37 mouse cellular contexts compared by ENCODE assay signal in the genomic region with DNA sequence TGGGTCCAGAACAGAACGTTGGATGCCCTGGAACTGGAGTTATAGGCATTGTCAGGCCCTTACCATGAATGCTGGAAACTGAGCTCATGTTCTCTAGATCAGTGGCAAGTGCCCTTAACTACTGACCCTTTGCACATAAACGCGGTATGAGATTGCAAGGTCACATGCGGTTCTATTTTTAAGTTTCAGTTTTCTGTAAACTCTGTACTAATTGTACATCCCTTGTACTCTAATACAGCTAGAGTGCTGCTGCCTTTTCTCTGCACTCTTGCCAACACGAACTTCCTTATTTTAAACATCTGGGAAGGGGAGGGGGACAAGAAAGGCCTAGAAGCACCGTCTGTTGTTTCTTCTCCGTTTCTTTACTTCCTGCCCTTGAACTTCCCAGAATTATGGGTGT. TPM values are rescaled to one million over a fixed set of nuclear protein-coding genes. Genes with fewer than 3 reads are reported as not detected.
DNase-seq lines count a peak whose midpoint lies in the region; ATAC-seq and TF ChIP-seq lines count a peak whose summit lies in the region.
"Had no signal": no experiment of that assay in that cellular context is flagged by ENCODE, and none has a peak within 500 bp of the region (broad histone marks: within the 10 kb centered on the region; RNA-seq: fewer than 3 reads in every experiment).

No protein-coding gene starts in this region.

- no peak for ATAC-seq in lung, postnatal 0 days
- ATAC-seq in granulocyte monocyte progenitor cell, adult 5-6 weeks (replicated peaks; ENCODE audit: poor library complexity, severe bottlenecking), result peak; percentile 69
- ATAC-seq: forebrain, postnatal 0 days; intestine, postnatal 0 days; Patski had no signal

- no peaks in the 10 kb centered on the region for H3K27me3 ChIP-seq in lung, postnatal 0 days (replicated peaks; ENCODE audit: insufficient read depth, low read length)
- no peaks in the 10 kb centered on the region for H3K27me3 ChIP-seq in kidney, adult 2 months (replicated peaks; ENCODE audit: control insufficient read depth, insufficient read depth, low read length)
- H3K27me3 ChIP-seq: embryonic facial prominence, embryonic 15.5 days; forebrain, embryonic 12.5 days; heart, embryonic 13.5 days; hindbrain, embryonic 12.5 days; limb, embryonic 13.5 days; neural tube, embryonic 15.5 days; Patski had no signal

- H3K27ac ChIP-seq in lung, postnatal 0 days (ENCODE audit: low read length), result no peak overlapping the region
- H3K27ac ChIP-seq in kidney, adult 2 months (ENCODE audit: insufficient read depth, low read depth, low read length), result no peak overlapping the region
- H3K27ac ChIP-seq: embryonic facial prominence, embryonic 10.5 days; embryonic facial prominence, embryonic 15.5 days; forebrain, embryonic 12.5 days; heart, adult 2 months; heart, embryonic 13.5 days; hindbrain, embryonic 12.5 days; kidney, embryonic 15.5 days; layer of hippocampus, adult 2 months; left cerebral cortex, adult 2 months; limb, embryonic 13.5 days; neural tube, embryonic 15.5 days had no signal

- 33% methylated on average over 7 of the region's 7 CpGs for WGBS in lung, postnatal 0 days
- 47% methylated on average over 7 of the region's 7 CpGs for WGBS in kidney, adult 2 months

- no peak for TF ChIP-seq POLR2A in kidney, adult 2 months (IDR thresholded peaks at IDR 0.05; ENCODE audit: low read depth, low read length)

- H3K4me1 ChIP-seq in lung, postnatal 0 days (ENCODE audit: insufficient read depth, low read depth, low read length), result no peaks in the 10 kb centered on the region
- H3K4me1 ChIP-seq in kidney, adult 2 months (ENCODE audit: control insufficient read depth, insufficient read depth, low read length), result no peaks in the 10 kb centered on the region
- H3K4me1 ChIP-seq: embryonic facial prominence, embryonic 10.5 days; embryonic facial prominence, embryonic 15.5 days; forebrain, embryonic 12.5 days; heart, embryonic 13.5 days; hindbrain, embryonic 12.5 days; kidney, embryonic 15.5 days; limb, embryonic 13.5 days; neural tube, embryonic 15.5 days had no signal

- H3K4me2 ChIP-seq in lung, postnatal 0 days (replicated peaks; ENCODE audit: low read depth, low read length), result no peak overlapping the region
- H3K4me2 ChIP-seq: embryonic facial prominence, embryonic 15.5 days; forebrain, embryonic 12.5 days; heart, embryonic 13.5 days; hindbrain, embryonic 12.5 days; kidney, embryonic 15.5 days; limb, embryonic 13.5 days; liver, embryonic 11.5 days; neural tube, embryonic 15.5 days had no signal

- no peak for TF ChIP-seq EP300 in lung, postnatal 0 days (IDR thresholded peaks at IDR 0.05)

- no peak for TF ChIP-seq CTCF in lung, postnatal 0 days (IDR thresholded peaks at IDR 0.05)
- TF ChIP-seq CTCF in kidney, adult 2 months (conservative IDR thresholded peaks at IDR 0.05; ENCODE audit: insufficient read depth, insufficient read length, low read depth, low read length), result no peak

- no peak overlapping the region for H3K4me3 ChIP-seq in lung, postnatal 0 days (ENCODE audit: low read depth, low read length)
- no peak overlapping the region for H3K4me3 ChIP-seq in kidney, adult 2 months (ENCODE audit: insufficient read depth, low read depth, low read length)
- H3K4me3 ChIP-seq: embryonic facial prominence, embryonic 10.5 days; embryonic facial prominence, embryonic 15.5 days; forebrain, embryonic 12.5 days; heart, adult 2 months; heart, embryonic 13.5 days; hindbrain, embryonic 12.5 days; kidney, embryonic 15.5 days; layer of hippocampus, adult 2 months; left cerebral cortex, adult 2 months; limb, embryonic 13.5 days; neural tube, embryonic 15.5 days had no signal

- no peaks in the 10 kb centered on the region for H3K9me3 ChIP-seq in lung, postnatal 0 days (ENCODE audit: low read length)
- H3K9me3 ChIP-seq: embryonic facial prominence, embryonic 10.5 days; embryonic facial prominence, embryonic 15.5 days; forebrain, embryonic 12.5 days; heart, embryonic 13.5 days; hindbrain, embryonic 12.5 days; kidney, embryonic 15.5 days; limb, embryonic 13.5 days; neural tube, embryonic 15.5 days had no signal

- H3K9ac ChIP-seq in lung, postnatal 0 days (replicated peaks; ENCODE audit: low read depth), result no peak overlapping the region
- H3K9ac ChIP-seq: embryonic facial prominence, embryonic 15.5 days; forebrain, embryonic 12.5 days; forebrain, postnatal 0 days; heart, embryonic 13.5 days; hindbrain, embryonic 12.5 days; kidney, embryonic 15.5 days; limb, embryonic 13.5 days; neural tube, embryonic 15.5 days had no signal

- DNase-seq in heart, adult 11 months, result peak; percentile 95
- DNase-seq in heart, postnatal 10 days, result no peak
- peak; percentile 44 for DNase-seq in lung, postnatal 0 days (ENCODE audit: low spot score)
- DNase-seq in lung, postnatal 25 days (ENCODE audit: low spot score), result no peak
- DNase-seq in left cerebral cortex, adult 8-10 months (ENCODE audit: low spot score in 2 of 2), result no peak
- no peak for DNase-seq in gastrocnemius, adult 8-10 months (ENCODE audit: low spot score in 2 of 2)
- no peak for DNase-seq in kidney, adult 2 months
- DNase-seq: adrenal gland, postnatal 14 days; cerebellum, adult 2 months; cerebellum, postnatal 14 days; forebrain, postnatal 0 days; gastrocnemius, postnatal 25 days; heart, adult 2 months; heart, postnatal 14 days; kidney, postnatal 36 days; lung, postnatal 14 days; midbrain, embryonic 14.5 days; retina, postnatal 1 day; right cerebral cortex, postnatal 25 days; thymus, adult 2 months; thymus, postnatal 36 days had no signal

- H3K36me3 ChIP-seq in lung, postnatal 0 days (ENCODE audit: insufficient read depth, low read length), result no peaks in the 10 kb centered on the region
- no peaks in the 10 kb centered on the region for H3K36me3 ChIP-seq in kidney, adult 2 months (ENCODE audit: control insufficient read depth, insufficient read depth, low read length)
- H3K36me3 ChIP-seq: embryonic facial prominence, embryonic 10.5 days; embryonic facial prominence, embryonic 15.5 days; forebrain, embryonic 12.5 days; heart, embryonic 13.5 days; hindbrain, embryonic 12.5 days; kidney, embryonic 15.5 days; limb, embryonic 13.5 days; neural tube, embryonic 15.5 days had no signal

- intact Hi-C loops in heart, postnatal 10 days (cut with DNase I), result no loop called here

RNA-seq across cellular contexts. Expression of a gene that starts 27.4 kb away (rescaled TPM):
- under 1 TPM; 0.20 to 0.91 TPM for total RNA-seq in heart, postnatal 10 days (2021)
- polyA plus RNA-seq in lung, postnatal 0 days (2015; fragmentation: Nextera tagmentation; extraction: Ambion mirVana), result 7.9 TPM in 2 replicates
- total RNA-seq in granulocyte monocyte progenitor cell, adult 5-6 weeks (2014; fragmentation: Nextera tagmentation), result not detected in 2 replicates
- not detected in 2 replicates for total RNA-seq in granulocyte monocyte progenitor cell, adult 5-6 weeks (2017)
- 10 to 100 TPM; 32.3 to 43.4 (median 36.5) TPM for total RNA-seq in left cerebral cortex, adult 8-10 months (2022)
- total RNA-seq in gastrocnemius, adult 8-10 months (2022), result under 1 TPM in 2 of 4 experiments, not detected in 2; 0.27 to 0.46 TPM
- 36.4 and 56.5 TPM in 2 replicates for polyA plus RNA-seq in kidney, adult 2 months (2012; rRNA removed)
- total RNA-seq: gastrocnemius, postnatal 25 days; megakaryocyte-erythroid progenitor cell, adult 5-6 weeks had no signal

RNA-seq across cellular contexts. Expression of a gene that starts 29.1 kb away (rescaled TPM):
- 1 to 10 TPM in 1 of 2 experiments, under 1 TPM in 1; 0.82 to 1.0 TPM for total RNA-seq in heart, postnatal 10 days (2021)
- 0.54 and 0.70 TPM in 2 replicates for polyA plus RNA-seq in lung, postnatal 0 days (2015; fragmentation: Nextera tagmentation; extraction: Ambion mirVana)
- 6.9 and 11.3 TPM in 2 replicates for total RNA-seq in granulocyte monocyte progenitor cell, adult 5-6 weeks (2014; fragmentation: Nextera tagmentation)
- 9.8 and 13.9 TPM in 2 replicates for total RNA-seq in granulocyte monocyte progenitor cell, adult 5-6 weeks (2017)
- total RNA-seq in left cerebral cortex, adult 8-10 months (2022), result 1 to 10 TPM in 3 of 4 experiments, under 1 TPM in 1; 0.96 to 3.3 (median 2.7) TPM
- 1 to 10 TPM; 1.6 to 3.6 (median 2.8) TPM for total RNA-seq in gastrocnemius, adult 8-10 months (2022)
- polyA plus RNA-seq in kidney, adult 2 months (2012; rRNA removed), result 3.1 and 4.0 TPM in 2 replicates
- total RNA-seq: CH12.LX had no signal
- polyA plus RNA-seq: kidney, embryonic 15.5 days; Patski had no signal

RNA-seq across cellular contexts. Expression of a gene that starts 35.7 kb away (rescaled TPM):
- total RNA-seq in heart, postnatal 10 days (2021), result 1 to 10 TPM; 5.2 to 6.8 TPM
- 4.5 and 6.0 TPM in 2 replicates for polyA plus RNA-seq in lung, postnatal 0 days (2015; fragmentation: Nextera tagmentation; extraction: Ambion mirVana)
- total RNA-seq in granulocyte monocyte progenitor cell, adult 5-6 weeks (2014; fragmentation: Nextera tagmentation), result 7.1 and 7.9 TPM in 2 replicates
- 9.8 TPM in 2 replicates for total RNA-seq in granulocyte monocyte progenitor cell, adult 5-6 weeks (2017)
- 10 to 100 TPM in 1 of 4 experiments, 1 to 10 TPM in 3; 7.6 to 10.4 (median 8.5) TPM for total RNA-seq in left cerebral cortex, adult 8-10 months (2022)
- under 1 TPM; 0.13 to 0.89 (median 0.35) TPM for total RNA-seq in gastrocnemius, adult 8-10 months (2022)
- 44.0 and 48.8 TPM in 2 replicates for polyA plus RNA-seq in kidney, adult 2 months (2012; rRNA removed)

RNA-seq across cellular contexts. Expression of a gene that starts 44.5 kb away (rescaled TPM):
- total RNA-seq in heart, postnatal 10 days (2021), result 10 to 100 TPM; 54.7 to 55.5 TPM
- polyA plus RNA-seq in lung, postnatal 0 days (2015; fragmentation: Nextera tagmentation; extraction: Ambion mirVana), result 19.2 and 31.6 TPM in 2 replicates
- not detected in 2 replicates for total RNA-seq in granulocyte monocyte progenitor cell, adult 5-6 weeks (2014; fragmentation: Nextera tagmentation)
- 0.13 TPM in 1 of 2 replicates, not detected in the other for total RNA-seq in granulocyte monocyte progenitor cell, adult 5-6 weeks (2017)
- total RNA-seq in left cerebral cortex, adult 8-10 months (2022), result 1 to 10 TPM; 1.0 to 2.2 (median 1.9) TPM
- total RNA-seq in gastrocnemius, adult 8-10 months (2022), result 1 to 10 TPM; 1.2 to 3.9 (median 2.3) TPM
- polyA plus RNA-seq in kidney, adult 2 months (2012; rRNA removed), result 7.9 and 8.8 TPM in 2 replicates
- polyA plus RNA-seq: Patski had no signal

RNA-seq across cellular contexts. Expression of a gene that starts 52.6 kb away (rescaled TPM):
- 10 to 100 TPM; 54.8 to 60.8 TPM for total RNA-seq in heart, postnatal 10 days (2021)
- polyA plus RNA-seq in lung, postnatal 0 days (2015; fragmentation: Nextera tagmentation; extraction: Ambion mirVana), result 115 and 118 TPM in 2 replicates
- total RNA-seq in granulocyte monocyte progenitor cell, adult 5-6 weeks (2014; fragmentation: Nextera tagmentation), result 78.5 and 112 TPM in 2 replicates
- total RNA-seq in granulocyte monocyte progenitor cell, adult 5-6 weeks (2017), result 36.9 and 44.2 TPM in 2 replicates
- total RNA-seq in left cerebral cortex, adult 8-10 months (2022), result 10 to 100 TPM; 41.0 to 46.9 (median 42.0) TPM
- 10 to 100 TPM; 29.8 to 36.3 (median 35.5) TPM for total RNA-seq in gastrocnemius, adult 8-10 months (2022)
- polyA plus RNA-seq in kidney, adult 2 months (2012; rRNA removed), result 73.6 and 78.9 TPM in 2 replicates

Comparison
In these comparisons a context has a peak if more than half of its experiments do, and no peak if none do; other contexts are left out.
1. DNase-seq: peak in heart, adult 11 months (single experiment) and lung, postnatal 0 days (single experiment); none in heart, postnatal 10 days (0 of 2), lung, postnatal 25 days (single experiment), left cerebral cortex, adult 8-10 months (0 of 2), gastrocnemius, adult 8-10 months (0 of 2) and kidney, adult 2 months (single experiment).
2. RNA of a gene that starts 27.4 kb away (total RNA-seq): 32.3 to 43.4 TPM in left cerebral cortex, adult 8-10 months; 0.20 to 0.91 TPM in heart, postnatal 10 days, 0.27 to 0.46 TPM in gastrocnemius, adult 8-10 months and not detected in granulocyte monocyte progenitor cell, adult 5-6 weeks; every median in the first group is over 10 times any median in the second.